Mouse (Mus musculus) adrenal gland, postnatal 4 days (tissue): Measurements from ENCODE around the gene Cdc73. TPM values are rescaled to one million over a fixed set of nuclear protein-coding genes. Genes with fewer than 3 reads are reported as not detected.

Source experiments
- DNase-seq, 2 experiments: peaks; one replicate each; pipeline ENCODE4 v3.0.0; 2021 to 2022; ENCODE audit warnings: low spot score in 2 of 2, mixed read lengths in 2 of 2
- total RNA-seq, 2 experiments: library from RNA; stranded (reverse); gene quantifications; 2 replicates each; pipeline ENCODE4 v1.2.3; 2021

Cdc73 gene
- total RNA-seq, 2 experiments from 2014 or later: 85.2 to 91.6 TPM

- DNase-seq: no peak
These were observed 148.1 kb downstream of the Cdc73 start for GRCm38 (mm10) chr1:143554621-143555020.

Other genes starting within 250 kb of the Cdc73 start
- gene B3galt2, start 62.2 kb downstream of the Cdc73 start, total RNA-seq: 1 to 10 TPM; 3.8 to 4.7 TPM
- gene Glrx2, start 13.4 kb upstream of the Cdc73 start, total RNA-seq: 10 to 100 TPM; 62.0 to 64.3 TPM
- 10 to 100 TPM; 12.6 to 14.3 TPM for gene Trove2, start 74.2 kb upstream of the Cdc73 start, total RNA-seq
- 10 to 100 TPM; 25.6 to 27.9 TPM for gene Uchl5, start 74.4 kb upstream of the Cdc73 start, total RNA-seq